Mouse (Mus musculus): ENCODE results near the gene Prkch. TPM values are rescaled to one million over a fixed set of nuclear protein-coding genes. Genes with fewer than 3 reads are reported as not detected.
A peak's percentile ranks its signal among the peaks of the same experiment; 100 is the strongest.

Gene Prkch
- total RNA-seq, 2 experiments from 2014 or later, result 3.2 to 3.7 TPM

DNA sequence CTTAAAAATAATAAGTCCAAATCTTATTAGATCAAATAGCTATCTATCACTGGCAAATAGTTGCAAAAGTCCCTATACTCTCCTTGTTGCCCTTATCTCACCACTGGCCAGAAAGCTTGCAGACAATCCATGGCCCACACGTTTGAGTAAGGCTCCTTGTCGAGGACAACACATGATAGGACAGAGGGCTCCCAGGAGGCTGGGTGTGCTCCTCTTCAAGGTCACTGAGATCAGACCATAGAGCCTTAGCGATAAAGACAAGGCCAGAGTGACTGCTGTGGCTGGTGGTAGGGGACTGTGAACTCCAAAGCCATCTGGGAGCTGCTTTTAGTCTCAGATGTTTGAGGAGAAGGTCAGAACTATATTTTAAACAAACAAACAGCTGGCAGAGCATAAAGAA, 158.0 kb downstream of the Prkch start:
- no peak for TF ChIP-seq CTCF (conservative IDR thresholded peaks at IDR 0.05)
- no peak overlapping the region for H3K4me3 ChIP-seq
- no peak for DNase-seq (ENCODE audit: low spot score in 2 of 2)

DNA sequence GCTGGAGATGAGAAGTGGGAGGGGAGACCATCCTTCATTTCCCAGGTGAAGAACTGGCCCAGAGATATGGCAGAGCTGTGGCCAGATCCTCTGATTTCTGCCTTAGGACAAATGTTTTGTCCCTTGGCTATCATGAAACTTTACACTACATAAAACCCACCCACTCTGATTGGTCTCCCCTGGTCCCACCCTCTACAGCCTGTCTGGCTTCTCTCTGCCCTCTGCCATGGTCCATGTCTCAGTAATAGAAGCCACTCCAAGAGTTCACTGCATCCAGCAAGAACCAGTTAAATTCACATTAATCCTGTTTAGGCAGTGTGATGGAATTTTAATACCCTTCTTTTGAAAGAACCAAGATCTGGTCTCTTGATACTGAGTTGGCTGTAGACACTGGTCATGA, 158.5 kb downstream of the Prkch start:
- no peak for TF ChIP-seq CTCF (conservative IDR thresholded peaks at IDR 0.05)
- DNase-seq (ENCODE audit: low spot score in 2 of 2), result no peak
- Histone ChIP-seq H3K27ac (no peak overlapping the region), H3K4me3 (no peak overlapping the region)

More for the DNA sequence above, 158.0 kb downstream of the Prkch start:
- no peak overlapping the region for H3K27ac ChIP-seq

DNA sequence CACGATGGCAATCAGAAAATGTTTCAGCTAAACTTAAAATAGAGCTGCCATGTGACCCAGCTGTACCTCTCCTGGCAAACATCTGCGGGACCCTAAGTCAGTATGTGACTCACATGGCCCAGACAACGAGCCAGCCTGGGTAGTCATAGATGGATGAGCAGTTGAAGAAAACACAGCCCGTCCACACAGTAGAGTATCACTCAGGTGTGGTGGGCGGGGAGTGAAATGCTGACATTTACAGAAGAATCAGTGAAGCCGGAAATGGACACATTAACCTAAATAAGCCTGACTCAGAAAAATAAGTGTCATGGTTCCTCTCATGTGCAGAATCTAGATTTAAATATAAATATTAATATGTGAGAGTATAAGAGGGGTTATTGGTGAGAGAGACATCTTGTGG, 161.5 kb downstream of the Prkch start:
- TF ChIP-seq CTCF (conservative IDR thresholded peaks at IDR 0.05), result no peak
- Histone ChIP-seq H3K4me3 (no peak overlapping the region), H3K27ac (no peak overlapping the region)
- DNase-seq (ENCODE audit: low spot score in 2 of 2), result no peak

DNA sequence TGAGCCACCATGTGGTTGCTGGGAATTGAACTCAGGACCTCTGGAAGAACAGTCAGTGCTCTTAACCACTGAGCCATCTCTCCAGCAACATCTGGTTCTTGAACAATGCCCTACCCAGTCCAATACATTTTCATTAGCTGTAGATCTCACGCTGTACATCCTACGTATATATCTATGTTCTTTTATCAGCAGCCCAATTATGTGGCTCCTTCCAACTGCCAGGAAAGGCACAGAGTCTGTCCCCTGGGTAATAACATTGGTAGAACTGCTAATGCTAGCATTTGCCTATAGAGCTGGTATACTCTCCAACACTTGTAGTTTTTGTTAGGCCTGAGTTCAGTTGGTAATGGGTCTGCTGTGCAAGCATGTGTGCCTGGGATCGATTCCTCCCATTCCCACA, 163.8 kb downstream of the Prkch start:
- H3K27ac ChIP-seq, result no peak overlapping the region
- TF ChIP-seq CTCF (conservative IDR thresholded peaks at IDR 0.05), result no peak
- no peak for DNase-seq (ENCODE audit: low spot score in 2 of 2)
- no peak overlapping the region for H3K4me3 ChIP-seq

DNA sequence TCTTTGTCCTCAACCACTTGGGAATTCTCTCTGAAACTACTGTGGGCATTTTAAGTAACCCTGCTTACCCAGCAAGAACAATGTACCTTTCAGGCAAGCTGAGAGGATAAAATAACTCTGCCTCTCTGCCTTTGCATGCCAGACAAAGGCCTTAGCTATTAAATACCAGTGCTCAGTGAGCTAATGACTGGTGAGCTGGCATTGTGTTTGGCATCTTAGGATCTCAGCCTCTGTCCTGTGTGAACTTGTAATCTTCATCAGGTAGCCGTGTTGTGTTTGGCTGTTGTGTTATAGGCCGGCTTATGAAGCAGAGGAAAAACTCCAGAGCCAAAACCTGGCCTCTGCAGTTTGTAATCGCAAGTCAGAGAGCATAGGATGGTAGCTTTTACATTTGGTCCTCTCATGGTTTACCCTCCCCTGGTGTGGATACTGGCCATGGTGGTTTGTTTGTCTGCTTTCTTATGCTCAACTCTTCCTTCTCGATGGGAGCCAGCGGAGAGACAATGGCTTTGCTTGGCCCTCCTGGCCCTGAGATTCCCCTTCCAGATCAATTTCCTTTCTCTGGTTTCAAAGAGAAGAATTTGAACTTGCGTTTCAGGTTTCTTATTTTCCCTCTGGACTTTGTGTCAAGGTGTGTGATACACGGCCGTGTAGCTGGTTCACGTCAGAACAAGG, 170.0 kb downstream of the Prkch start:
- Histone ChIP-seq H3K27ac (peak overlapping the region; percentile 14; the same call in 1 of the 2 replicates), H3K4me3 (no peak overlapping the region)
- no peak for DNase-seq (ENCODE audit: low spot score in 2 of 2)
- no peak for TF ChIP-seq CTCF (conservative IDR thresholded peaks at IDR 0.05)

DNA sequence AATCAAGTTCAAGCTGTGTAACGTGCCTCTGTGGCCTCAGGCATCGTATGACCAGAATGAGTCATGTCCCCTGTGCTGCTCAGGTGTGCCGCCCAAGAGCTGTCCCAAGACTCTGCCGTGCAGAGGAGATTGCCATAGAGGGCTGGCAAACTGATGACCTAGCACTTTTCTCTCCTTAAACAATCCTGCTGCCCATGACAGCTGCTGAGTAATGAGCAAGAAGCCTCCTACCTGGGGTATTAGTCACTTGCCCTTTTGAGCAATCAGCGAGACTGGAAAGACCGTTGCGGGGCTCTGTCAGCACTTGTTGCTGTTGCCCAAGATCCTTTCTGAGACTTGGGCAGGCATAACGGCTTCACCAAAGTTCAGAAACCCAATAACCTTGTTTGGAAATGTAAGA, 171.1 kb downstream of the Prkch start:
- H3K27ac ChIP-seq, result no peak overlapping the region
- DNase-seq (ENCODE audit: low spot score in 2 of 2), result no peak
- no peak for TF ChIP-seq CTCF (conservative IDR thresholded peaks at IDR 0.05)
- no peak overlapping the region for H3K4me3 ChIP-seq

DNA sequence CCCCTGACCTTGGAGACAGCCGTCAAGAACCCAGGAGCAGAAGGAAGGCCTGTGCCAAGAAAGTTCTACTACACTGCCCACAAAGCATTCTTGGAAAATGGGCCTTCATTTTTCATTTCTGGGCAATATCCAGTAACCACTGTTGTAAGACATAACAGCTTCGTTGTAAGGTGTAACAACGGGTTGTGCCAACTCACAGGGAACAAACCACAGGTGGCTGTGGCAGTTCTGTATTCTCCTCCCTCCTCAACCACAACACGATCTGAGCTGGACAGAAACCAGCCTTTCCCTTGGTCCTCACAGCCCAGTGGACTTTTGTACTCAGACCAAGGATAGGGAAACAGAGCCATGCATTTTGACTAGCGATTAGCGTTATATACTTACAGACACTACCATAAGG, 171.9 kb downstream of the Prkch start:
- DNase-seq (ENCODE audit: low spot score in 2 of 2), result no peak
- H3K4me3 ChIP-seq, result no peak overlapping the region
- TF ChIP-seq CTCF (conservative IDR thresholded peaks at IDR 0.05), result no peak
- no peak overlapping the region for H3K27ac ChIP-seq

DNA sequence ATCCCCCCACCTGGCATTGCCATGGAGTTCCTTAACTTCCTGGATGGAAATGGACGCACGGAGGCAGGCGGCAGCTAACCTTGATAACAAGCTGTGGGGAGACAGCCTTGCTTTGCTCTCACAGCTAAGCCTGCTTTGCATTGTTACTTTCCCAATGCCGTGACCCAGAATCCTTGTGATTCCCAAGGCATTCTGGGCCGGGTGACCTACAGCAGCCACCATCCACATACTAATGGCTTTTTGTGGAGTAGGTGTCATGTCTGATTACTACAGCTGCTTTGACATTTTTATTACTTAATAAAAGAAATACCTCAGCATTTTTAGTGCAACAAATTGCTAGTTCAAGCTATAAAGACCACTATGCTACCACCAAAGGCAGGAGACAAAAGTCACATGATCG, 177.4 kb downstream of the Prkch start:
- Histone ChIP-seq H3K27ac (no peak overlapping the region), H3K4me3 (no peak overlapping the region)
- DNase-seq (ENCODE audit: low spot score in 2 of 2), result no peak
- no peak for TF ChIP-seq CTCF (conservative IDR thresholded peaks at IDR 0.05)

DNA sequence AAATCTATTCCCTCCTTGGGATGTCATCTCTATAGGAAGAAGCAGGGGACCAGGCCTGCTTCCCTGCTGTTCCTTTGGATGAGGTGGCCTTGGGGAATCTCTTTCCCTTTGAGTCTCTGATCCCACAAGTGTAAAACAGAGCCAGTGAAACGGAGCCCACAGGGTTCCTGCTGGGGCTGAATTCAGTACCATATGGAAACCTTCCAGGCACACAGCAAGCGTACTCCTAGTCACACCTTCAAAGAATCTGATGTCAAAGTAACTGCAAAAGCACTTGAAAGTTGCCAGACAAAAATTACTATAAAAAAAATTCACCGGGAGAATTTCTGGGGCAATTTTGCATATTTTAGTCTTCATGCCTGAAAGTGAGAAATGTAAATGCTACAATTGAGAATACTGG, 178.2 kb downstream of the Prkch start:
- TF ChIP-seq CTCF (conservative IDR thresholded peaks at IDR 0.05), result no peak
- no peak for DNase-seq (ENCODE audit: low spot score in 2 of 2)
- Histone ChIP-seq H3K27ac (no peak overlapping the region), H3K4me3 (no peak overlapping the region)

DNA sequence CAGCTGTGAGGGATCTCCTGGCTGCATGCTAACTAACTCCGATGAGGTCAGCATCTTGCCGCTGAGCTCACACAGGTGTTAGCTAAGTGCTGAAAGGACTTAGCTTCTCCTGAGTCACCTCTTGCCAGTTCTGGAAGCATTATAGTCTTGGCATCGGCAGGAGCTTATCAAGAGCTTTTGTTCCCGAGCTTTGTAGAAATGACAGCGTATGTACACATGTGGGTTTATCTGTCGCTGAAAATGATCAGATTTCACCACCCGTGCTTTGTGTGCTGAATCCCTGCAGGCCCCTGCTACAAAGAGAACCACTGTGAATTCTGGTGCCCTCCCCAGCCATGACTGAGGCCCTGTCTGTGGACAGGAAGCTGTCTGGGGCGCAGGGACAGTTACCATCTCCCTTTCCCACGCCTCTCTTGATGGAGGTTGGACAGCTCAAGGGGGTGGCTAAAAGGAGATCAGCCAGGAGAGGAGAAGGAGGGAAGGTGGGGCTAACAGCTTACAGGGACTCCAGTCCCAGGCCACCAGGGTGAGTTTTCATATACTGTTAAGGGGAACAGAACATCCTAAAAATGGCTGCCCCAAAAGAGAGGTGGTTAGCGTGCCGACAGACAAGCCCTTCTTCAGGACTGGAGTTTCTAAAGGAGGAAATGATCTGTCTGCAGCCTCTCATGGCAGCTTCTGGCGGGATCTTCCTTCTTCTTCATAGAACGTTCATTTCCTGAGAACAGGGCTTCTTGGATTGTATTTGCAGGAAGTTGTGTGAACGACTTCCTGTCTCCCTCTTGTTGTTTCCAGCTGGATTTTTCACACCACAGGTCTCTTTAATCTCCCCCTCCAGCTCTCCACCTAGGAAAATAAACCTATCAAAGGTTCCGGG, 180.3 kb downstream of the Prkch start:
- no peak for TF ChIP-seq CTCF (conservative IDR thresholded peaks at IDR 0.05)
- no peak overlapping the region for H3K4me3 ChIP-seq
- DNase-seq (ENCODE audit: low spot score in 2 of 2), result no peak
- no peak overlapping the region for H3K27ac ChIP-seq

DNA sequence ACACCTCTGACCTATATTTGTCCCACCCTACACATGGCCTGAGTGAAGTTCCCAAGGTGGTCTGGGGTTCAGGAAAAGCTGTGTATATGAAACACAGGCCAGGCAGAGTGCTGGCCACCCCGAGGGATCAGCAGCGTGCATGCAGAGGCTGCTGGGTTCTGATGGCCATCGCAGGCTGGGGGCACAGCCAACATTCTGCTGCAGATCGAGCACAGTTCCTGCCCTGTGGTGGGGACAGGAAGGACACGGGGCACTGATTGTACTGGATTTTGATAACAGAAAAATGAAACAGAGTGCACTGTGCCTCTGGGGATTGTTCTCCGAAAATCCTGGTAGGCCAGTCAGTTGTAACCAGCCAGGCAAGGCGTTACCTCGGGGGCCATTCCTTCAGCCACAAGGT, 181.6 kb downstream of the Prkch start:
- no peak overlapping the region for H3K4me3 ChIP-seq
- DNase-seq (ENCODE audit: low spot score in 2 of 2), result no peak
- H3K27ac ChIP-seq, result no peak overlapping the region
- TF ChIP-seq CTCF (conservative IDR thresholded peaks at IDR 0.05), result no peak

DNA sequence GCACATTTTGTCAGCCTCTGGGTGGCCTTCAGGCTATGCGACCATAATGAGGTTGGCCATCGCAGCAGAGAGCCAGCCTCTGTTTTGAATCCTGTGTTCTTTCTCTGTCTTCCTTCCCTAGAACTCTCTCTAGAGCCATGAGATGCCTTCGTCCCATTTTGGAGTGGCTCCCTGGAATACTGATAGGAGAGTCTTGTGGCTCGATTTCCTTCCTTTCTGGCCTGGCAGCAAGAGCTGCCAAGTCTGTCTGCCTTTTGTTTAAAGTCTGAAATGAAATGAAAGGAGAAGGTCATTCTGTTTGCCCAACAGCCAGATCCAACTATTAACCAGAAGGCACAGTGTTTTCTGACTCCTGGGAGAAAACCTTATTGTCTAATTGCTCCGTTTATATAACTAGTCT, 184.2 kb downstream of the Prkch start:
- TF ChIP-seq CTCF (conservative IDR thresholded peaks at IDR 0.05), result no peak
- no peak overlapping the region for H3K27ac ChIP-seq
- DNase-seq (ENCODE audit: low spot score in 2 of 2), result no peak
- no peak overlapping the region for H3K4me3 ChIP-seq

DNA sequence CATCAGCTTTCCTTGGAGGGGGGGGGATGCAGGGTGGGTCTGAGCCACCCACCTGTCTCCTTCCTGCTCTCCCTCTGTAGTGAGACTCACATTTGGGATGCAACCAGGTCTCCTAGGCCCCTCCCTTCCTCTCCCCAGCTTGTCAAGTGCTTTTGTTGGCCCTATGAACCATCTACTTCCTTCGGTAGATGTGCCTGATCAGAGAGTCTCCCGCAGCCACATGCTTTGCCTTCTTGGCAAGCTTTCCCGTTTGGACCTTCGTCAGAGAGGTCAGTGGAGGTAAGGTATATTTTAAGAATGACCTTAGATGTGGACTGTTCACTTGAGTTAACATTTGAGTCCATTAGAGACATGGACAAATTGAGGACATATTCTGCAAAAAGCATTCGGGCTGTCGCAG, 184.9 kb downstream of the Prkch start:
- H3K27ac ChIP-seq, result no peak overlapping the region
- DNase-seq (ENCODE audit: low spot score in 2 of 2), result no peak
- no peak for TF ChIP-seq CTCF (conservative IDR thresholded peaks at IDR 0.05)
- H3K4me3 ChIP-seq, result no peak overlapping the region

DNA sequence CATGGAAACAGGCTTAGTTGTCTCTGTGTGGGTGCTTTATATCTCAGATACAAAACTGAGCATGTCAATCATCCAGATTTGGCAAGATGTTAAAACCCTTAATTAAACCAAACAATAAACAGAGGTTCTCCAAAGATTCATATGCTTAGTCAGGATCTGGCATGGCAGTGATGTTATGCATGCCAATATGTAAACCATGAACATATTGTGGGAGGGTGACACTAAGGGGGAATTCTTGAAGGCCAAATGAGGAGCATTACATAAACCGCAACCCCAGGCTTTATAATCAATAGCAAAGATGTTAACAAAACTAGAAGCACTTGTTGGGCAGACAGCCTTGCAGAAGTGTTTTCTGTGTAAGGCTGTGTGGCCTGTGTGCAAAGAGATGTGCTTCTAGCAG, 186.2 kb downstream of the Prkch start:
- no peak for TF ChIP-seq CTCF (conservative IDR thresholded peaks at IDR 0.05)
- Histone ChIP-seq H3K4me3 (no peak overlapping the region), H3K27ac (no peak overlapping the region)
- no peak for DNase-seq (ENCODE audit: low spot score in 2 of 2)

Measured in layer of hippocampus, adult 2 months (tissue).